Mouse (Mus musculus) layer of hippocampus, adult 2 months (tissue): Measurements from ENCODE around the gene Hoxb7. TPM values are rescaled to one million over a fixed set of nuclear protein-coding genes. Genes with fewer than 3 reads are reported as not detected.

Experiments used
- DNase-seq, 2 experiments: peaks; one replicate each; pipeline ENCODE4 v3.0.0; 2022; ENCODE audit warnings: low spot score in 2 of 2
- H3K27ac ChIP-seq: fragments of 200-600 bp; 2 replicates; pipeline ENCODE4 v1.8.1; 2022
- H3K4me3 ChIP-seq: fragments of 200-600 bp; 2 replicates; pipeline ENCODE4 v1.8.1; 2022; ENCODE audit warnings: mild to moderate bottlenecking
- CTCF ChIP-seq: fragments of 200-600 bp; conservative IDR thresholded peaks from 2 replicates; pipeline ENCODE4 v1.8.1; 2022; ENCODE audit warnings: antibody characterized with exemption, mild to moderate bottlenecking, moderate library complexity
- microRNA-seq, 2 experiments: library from miRNA; unstranded; fragments of <30 nt; microRNA quantifications; one replicate each; pipeline ENCODE4 v1.2.0; 2021
- total RNA-seq, 2 experiments: library from RNA; stranded (reverse); gene quantifications; 2 replicates each; pipeline ENCODE4 v1.2.3; 2021

The Hoxb7 gene
- total RNA-seq, 2 experiments from 2014 or later = not detected

DNA sequence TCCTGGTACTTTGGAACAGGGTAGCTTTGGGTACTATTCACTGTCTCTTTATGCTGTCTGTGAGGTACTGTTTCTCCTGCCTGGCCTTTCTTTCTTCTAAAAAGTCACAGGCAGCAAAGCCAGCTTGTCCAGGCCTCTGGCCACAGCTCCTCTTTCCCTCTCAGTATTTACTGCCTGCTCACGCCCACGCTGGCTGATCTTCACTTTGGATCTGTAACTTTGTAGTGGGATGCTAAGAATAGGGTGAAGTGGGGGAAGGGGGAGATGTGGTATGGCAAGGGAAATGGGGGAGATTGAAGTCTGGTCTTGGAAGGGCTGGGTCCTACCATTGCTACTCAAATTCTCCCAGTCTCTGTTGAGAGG, 47.6 kb downstream of the Hoxb7 start:
- no peak overlapping the region for H3K27ac ChIP-seq
- DNase-seq = no peak
- H3K4me3 ChIP-seq = no peak overlapping the region
- TF ChIP-seq CTCF = no peak

DNA sequence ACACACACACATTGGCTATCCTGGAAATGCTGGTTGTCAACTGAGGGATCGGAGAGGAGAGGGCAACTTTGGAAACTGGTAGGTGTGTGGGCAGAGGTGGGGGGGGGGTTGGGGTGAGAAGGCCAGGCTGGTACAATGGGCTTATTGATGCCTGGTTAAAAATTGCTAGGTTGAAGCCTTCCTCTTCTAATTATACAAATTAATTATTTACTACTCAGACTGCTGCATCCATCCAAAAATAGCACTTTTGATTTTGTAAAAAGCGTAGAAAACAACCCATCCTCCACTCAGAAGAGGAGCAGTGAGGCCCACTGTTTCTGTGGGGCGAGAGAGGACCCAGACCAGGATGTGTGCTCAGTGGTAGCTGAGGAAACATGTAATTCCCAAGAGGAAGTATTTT, 48.6 kb downstream of the Hoxb7 start:
- no peak for TF ChIP-seq CTCF
- Histone ChIP-seq H3K27ac (no peak overlapping the region), H3K4me3 (no peak overlapping the region)
- DNase-seq = no peak

DNA sequence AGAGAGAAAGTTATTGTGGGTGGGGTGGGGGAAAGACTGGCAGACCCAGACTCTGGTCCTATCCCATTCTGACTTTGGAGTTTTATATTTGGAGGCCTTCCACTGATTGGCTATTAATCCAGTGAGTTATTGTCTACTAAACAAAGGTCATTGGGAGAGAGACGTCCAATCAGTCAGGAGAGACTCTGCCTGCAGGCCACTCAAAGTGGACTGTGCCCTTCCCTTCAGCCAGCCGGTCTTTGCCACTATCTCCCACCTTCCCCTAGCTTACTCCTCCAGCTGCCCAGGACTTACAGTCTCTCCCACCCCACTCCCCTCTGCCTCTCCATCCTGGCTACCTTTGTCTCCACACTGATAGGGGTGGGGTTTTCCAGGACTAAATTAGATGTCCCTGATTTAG, 50.2 kb downstream of the Hoxb7 start:
- DNase-seq = no peak
- Histone ChIP-seq H3K4me3 (no peak overlapping the region), H3K27ac (no peak overlapping the region)
- no peak for TF ChIP-seq CTCF

DNA sequence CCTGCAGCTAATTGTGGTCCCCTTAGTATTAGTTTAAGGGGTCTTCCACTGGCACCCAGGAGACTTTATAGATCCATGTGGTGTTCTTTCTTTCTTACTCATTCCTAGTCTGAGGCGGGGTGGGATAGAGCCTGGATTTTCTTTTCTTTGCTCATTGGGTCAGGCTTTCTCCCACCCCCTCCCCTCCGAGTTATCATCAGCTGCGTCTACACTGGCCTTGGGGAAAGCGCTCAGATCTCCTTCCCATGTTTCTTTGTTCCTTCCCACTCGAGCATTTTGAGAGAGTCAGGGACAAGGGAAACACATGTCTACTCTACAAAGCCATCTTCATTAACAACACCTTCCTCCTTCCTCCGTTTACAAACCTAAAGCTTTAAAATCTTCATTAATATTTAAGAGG, 50.6 kb downstream of the Hoxb7 start:
- TF ChIP-seq CTCF = no peak
- no peak overlapping the region for H3K27ac ChIP-seq
- H3K4me3 ChIP-seq = no peak overlapping the region
- DNase-seq = no peak

DNA sequence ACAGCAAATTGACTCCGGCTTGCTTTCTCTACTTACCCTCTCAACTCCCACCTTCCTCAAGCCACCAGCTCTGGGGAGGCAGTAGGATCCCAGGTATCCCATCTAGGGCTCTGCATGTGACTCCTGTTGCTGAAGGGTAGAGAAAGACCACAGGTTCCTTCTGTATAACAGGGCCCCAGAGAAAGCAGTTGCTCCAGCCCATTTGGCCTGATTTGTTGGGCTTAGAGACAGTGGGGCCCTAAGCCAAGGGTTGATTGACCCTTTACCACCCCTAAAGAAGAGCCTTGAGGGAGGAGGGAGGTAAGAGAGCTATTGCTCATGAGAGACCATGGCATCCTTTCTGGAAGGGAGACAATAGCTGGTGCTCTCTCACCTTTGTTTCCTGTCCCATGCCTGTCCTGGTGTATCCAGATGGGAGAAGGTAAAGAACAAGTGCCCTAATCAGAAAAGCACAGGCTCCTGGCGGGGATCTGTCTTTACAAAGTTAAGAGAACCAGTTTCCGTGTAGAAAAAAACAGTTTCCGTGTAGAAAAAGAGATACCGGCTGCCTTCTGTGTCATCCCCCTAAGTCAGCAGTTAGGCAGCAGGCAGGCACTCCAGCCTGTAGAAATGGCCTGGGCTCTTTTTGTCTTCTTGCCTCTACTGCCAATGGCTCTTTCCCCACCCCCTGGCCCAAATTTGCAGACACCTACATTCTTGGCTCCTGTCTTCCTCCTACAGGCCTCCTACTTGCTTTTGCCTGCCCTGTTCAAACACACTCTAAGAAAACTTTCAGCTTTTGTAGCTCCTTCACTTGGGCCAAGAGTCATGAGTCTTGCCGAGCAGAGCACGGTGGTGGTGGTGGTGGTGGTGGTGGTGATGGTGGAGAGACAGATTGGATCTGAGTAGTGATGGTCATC, 52.8 kb downstream of the Hoxb7 start:
- Histone ChIP-seq H3K27ac (no peak overlapping the region), H3K4me3 (no peak overlapping the region)
- no peak for TF ChIP-seq CTCF
- DNase-seq = no peak

Small RNA genes lying within 50 kb of the gene (microRNA-seq; reads per million reads assigned to microRNA genes)
- 11.6 to 11.8 reads per million in 2 experiments for gene Mir10a
- 0 reads per million in 2 experiments for gene Mir196a-1

Other genes with a start within 250 kb of the Hoxb7 start
- gene Ube2z, start 221.2 kb upstream of the Hoxb7 start, total RNA-seq = 10 to 100 TPM; 54.4 to 56.2 TPM
- 100 to 1,000 TPM; 409 to 414 TPM for gene Atp5g1, start 211.0 kb upstream of the Hoxb7 start, total RNA-seq
- not detected for gene Calcoco2, start 174.7 kb upstream of the Hoxb7 start, total RNA-seq
- under 1 TPM; 0.22 to 0.46 TPM for gene Ttll6, start 152.8 kb upstream of the Hoxb7 start, total RNA-seq
- gene Hoxb13, start 92.3 kb upstream of the Hoxb7 start, total RNA-seq = not detected
- gene Hoxb9, start 15.2 kb upstream of the Hoxb7 start, total RNA-seq = not detected
- not detected for gene Hoxb8, start 4.7 kb upstream of the Hoxb7 start, total RNA-seq
- not detected for gene Hoxb6, start 5.9 kb downstream of the Hoxb7 start, total RNA-seq
- gene Hoxb5, start 16.7 kb downstream of the Hoxb7 start, total RNA-seq = not detected
- not detected for gene Hoxb4, start 31.6 kb downstream of the Hoxb7 start, total RNA-seq
- gene Hoxb3, start 36.7 kb downstream of the Hoxb7 start, total RNA-seq = not detected
- gene Hoxb2, start 63.9 kb downstream of the Hoxb7 start, total RNA-seq = not detected
- gene Hoxb1, start 79.1 kb downstream of the Hoxb7 start, total RNA-seq = not detected
- 1 to 10 TPM; 1.0 to 1.2 TPM for gene Skap1, start 178.0 kb downstream of the Hoxb7 start, total RNA-seq